Mouse (Mus musculus): ENCODE data around the gene Unc79.

- TF ChIP-seq POLR2A (IDR thresholded peaks at IDR 0.05; ENCODE audit: insufficient read depth, low read depth, low read length) (no peak), CTCF (IDR thresholded peaks at IDR 0.05; ENCODE audit: insufficient read depth, low read depth, low read length) (no peak)
These were observed 182.8 kb downstream of the Unc79 start for GRCm38 (mm10) chr12:103131419-103131818.
